Mouse (Mus musculus) thymus, postnatal 0 days (tissue): ENCODE measurements around the gene Emx1. TPM values are rescaled to one million over a fixed set of nuclear protein-coding genes. Genes with fewer than 3 reads are reported as not detected.
A peak's percentile ranks its signal among the peaks of the same experiment; 100 is the strongest.

Experiments
- DNase-seq: peaks from one replicate; pipeline ENCODE4 v3.0.0-alpha.2; 2015; ENCODE audit warnings: low spot score
- polyA plus RNA-seq: library from polyadenylated mRNA; unstranded; fragments of >200 nt; fragmentation: Nextera tagmentation; extraction: Ambion mirVana; gene quantifications from 2 replicates; pipeline ENCODE4 v1.2.1, GENCODE M21; 2015

Emx1 gene
- polyA plus RNA-seq, 1 experiment from 2014 or later, result not detected

DNA sequence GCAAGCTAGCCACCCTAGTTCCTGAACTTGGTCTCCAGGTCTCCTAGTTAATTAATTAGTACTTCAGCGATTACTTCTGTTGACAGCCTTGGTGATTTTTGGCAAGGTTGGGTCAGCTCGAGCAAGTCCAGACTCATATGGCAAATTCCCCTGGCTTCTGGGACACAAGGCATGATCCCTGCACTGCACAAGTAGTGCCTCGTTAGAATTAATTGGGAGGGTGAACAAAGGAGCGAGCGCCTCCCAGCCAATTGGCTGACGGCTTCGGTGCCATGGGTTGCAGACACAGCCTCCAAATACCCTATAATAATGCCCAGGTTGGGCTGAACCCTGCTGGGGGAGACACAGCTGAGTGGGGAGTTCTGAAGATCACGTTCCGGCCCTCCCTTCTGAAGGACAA is 39.3 kb downstream of the Emx1 start:
- DNase-seq, result no peak

DNA sequence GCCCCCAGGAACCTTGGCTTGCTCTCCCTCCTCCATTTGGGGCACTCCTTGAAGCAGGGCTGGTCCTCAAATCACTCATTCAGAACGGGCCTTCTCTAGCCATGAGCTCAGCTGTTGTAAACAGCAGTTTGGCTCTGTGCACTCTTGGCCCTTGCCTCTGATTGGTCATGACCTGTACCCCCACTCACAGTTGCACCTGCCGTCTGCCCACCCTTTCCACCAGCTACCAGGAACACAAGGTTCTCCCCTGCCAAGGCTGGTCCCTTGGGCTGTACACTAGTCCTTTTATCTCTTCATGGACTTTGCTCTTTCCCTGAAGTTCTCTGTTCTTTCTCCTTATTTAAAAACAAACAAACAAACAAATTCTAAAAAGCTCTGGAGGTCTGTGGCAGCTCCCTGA is 40.3 kb downstream of the Emx1 start:
- no peak for DNase-seq

GRCm38 (mm10) chr6:85230762-85231161 is 43.5 kb downstream of the Emx1 start:
- DNase-seq, result no peak

DNA sequence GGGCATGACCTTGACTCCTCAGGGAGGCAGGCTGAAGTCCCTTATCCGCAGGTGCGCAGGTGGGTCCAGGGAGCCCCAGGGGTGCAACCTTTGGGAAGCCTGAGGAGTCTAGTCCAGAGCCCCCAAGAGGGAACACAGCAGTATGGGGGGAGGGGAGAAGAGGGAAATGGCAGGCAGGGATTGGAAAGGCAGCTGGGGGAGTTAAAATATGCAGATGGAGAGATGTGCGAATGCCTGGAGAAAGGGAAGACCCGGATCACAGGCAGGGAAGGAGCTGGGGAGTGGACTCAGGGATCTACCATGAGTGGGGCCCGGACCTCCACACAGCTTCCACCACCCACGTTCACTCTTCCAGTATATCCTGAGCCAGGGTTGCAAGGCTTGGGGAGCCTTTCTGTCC is 44.2 kb downstream of the Emx1 start:
- DNase-seq, result no peak

GRCm38 (mm10) chr6:85232045-85232444 is 44.8 kb downstream of the Emx1 start:
- no peak for DNase-seq

DNA sequence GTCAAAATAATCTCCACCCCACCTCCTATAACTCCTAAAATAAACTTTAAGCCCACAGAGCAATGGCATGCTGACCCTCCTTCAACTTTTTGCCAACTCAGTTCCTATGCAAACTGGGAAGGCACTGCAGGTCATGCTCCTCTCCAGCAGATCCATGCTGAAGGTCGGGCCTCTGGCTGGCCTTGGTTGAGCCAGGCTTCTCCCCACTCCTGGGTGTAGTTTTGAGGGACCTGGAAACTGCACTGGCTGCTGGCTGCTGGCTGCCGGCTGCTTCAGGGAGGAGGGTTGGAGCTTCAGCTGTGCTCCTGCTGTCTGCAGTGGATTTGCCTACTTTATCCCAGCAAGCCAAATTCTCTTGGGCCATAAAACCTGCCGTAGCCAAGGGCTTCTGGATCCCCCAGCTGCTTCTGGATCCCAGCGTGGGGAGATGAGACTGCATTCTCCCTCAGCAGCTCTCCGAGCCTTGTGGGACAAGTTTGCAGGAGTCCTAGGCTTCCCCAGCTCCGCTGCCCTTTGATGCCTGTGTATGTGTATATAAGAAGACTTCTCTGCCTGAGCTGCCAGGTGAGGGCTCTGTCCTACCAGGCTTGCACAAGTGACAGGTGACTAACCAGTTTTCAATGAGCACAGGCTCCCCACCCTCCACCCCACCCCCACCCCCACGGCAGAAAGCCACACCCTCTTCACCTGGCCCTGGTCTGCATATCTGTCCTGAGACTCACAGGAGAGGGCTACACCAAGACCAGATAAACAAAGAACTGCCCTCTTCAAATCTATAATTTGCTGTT is 45.8 kb downstream of the Emx1 start:
- DNase-seq, result no peak

GRCm38 (mm10) chr6:85234796-85235195 is 47.6 kb downstream of the Emx1 start:
- DNase-seq, result no peak

DNA sequence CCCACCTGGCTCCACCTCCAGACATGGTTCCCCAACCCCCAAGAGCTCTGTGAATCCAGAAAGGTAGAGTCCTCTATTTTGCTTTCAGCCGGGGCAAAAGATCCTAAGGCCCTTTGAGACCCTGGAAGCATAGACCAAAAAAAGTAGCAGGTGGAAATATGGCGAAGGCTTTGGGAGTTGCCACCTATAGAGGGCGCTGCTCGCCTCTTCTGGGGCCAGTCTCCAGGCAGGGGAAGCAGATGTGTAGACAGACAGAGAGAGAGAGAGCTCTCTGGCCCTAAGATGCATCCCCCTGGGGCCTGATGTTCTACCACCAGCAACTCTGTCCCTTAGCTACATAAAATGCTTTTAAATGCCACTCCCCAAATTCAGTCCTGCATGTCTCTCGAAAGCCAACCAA is 49.8 kb downstream of the Emx1 start:
- DNase-seq, result peak; percentile 21

DNA sequence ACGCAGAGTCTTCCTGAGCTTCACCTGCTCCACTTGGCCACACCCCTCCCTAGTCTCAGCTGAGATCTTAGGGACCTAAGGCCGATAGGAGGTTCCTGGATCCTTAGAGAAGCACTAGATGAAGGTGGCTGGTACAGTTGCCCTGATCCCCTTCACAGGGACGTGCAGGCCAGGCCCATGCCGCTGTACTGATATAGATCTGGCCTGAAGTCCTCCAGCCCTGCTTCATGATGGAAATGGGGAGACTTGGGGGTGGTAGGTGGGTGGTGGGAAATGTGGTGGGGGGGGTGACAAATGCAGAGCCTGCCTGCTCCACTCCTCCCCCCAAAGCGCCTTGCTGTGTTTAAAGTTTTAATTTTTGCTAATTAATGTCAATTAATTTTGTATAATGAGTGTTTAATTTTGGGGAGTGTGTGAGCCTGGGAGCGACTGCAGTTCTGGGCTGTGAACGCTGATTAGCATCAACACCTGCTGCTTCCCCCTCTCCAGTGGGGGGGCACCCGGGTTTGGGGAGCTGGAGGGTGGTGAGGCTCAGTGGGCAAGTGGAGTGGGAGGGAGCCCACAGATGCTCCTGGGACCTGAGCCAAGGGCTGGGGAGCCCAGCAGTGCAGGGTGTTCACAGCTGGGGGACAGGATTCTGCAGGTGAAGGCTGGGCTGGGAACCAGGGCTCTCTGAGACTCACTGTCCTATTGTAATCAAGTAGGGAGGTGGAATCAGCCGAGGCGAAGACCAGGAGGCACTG is 50.5 kb downstream of the Emx1 start:
- no peak for DNase-seq

DNA sequence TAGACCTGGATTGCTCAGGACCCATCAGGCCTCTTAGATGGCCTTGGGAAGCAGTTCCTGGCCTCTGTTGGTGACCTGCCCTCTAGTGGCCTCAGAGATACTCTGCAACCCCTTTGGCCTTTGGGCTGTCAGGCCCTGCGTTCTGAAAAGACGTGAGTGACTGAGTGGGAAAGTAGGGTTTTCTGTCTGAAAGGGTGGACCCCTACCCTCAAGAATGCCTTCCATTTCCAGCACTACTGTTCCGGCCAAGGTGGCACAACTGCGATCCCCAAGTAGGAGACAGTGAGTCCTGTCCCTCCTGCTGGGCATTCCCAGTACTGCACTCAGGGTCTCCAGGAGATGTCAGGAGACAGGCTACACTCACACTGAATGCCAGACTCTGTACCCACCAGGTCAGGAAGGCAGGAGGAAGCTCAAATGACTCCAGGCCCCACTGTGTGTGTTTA is 51.8 kb downstream of the Emx1 start:
- peak; percentile 24 for DNase-seq

DNA sequence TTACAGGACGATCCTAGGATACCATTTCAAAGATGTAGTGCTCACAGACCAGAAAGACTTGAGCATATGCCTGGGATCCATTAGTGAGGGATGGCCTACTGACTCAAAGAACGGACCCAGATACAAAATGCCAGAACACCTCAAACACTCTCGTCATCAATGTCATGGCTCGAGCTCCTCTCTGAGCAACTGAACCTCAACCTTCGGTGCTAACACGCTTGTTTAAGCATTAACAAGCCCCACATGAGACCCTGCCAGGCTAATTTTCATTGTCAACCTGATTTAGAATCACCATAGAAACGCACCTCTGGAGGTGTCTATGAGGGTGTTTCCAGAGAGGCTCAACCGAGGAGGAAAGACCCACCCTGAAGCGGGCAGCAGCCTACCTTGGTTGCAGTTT is 62.6 kb downstream of the Emx1 start:
- no peak for DNase-seq

DNA sequence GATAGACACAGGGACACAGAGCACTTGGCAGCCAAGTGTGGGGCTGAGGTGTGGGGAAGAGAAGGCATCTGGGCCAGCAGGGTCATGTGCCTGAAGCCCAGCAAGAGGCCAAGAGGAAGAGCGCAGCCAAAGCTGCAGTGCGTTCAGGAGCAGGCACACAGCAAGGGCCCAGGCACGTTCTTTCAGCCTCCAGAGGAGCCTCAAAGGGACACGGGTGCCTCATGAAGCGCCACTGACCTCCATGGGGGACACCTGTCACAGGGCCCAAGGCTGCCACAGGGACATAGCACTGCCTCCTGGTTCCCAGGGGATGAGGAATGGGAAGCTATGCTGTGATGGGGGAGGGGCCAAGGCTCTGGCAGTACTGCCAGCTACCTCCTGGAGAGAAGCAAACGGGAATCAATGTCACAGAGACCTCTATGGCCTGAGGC is 63.6 kb downstream of the Emx1 start:
- DNase-seq, result no peak

GRCm38 (mm10) chr6:85252251-85253058 is 65.2 kb downstream of the Emx1 start:
- DNase-seq, result no peak

- no peak for DNase-seq
Observed at GRCm38 (mm10) chr6:85253275-85253674, 66.0 kb downstream of the Emx1 start.

Other genes with a start within 250 kb of the Emx1 start
- gene Exoc6b, start 117.9 kb upstream of the Emx1 start, polyA plus RNA-seq, result 7.8 and 8.5 TPM in 2 replicates
- 39.0 and 42.0 TPM in 2 replicates for gene Spr, start 49.7 kb upstream of the Emx1 start, polyA plus RNA-seq
- 4.4 and 5.1 TPM in 2 replicates for gene Sfxn5, start 146.0 kb downstream of the Emx1 start, polyA plus RNA-seq
- 4.3 and 4.7 TPM in 2 replicates for gene Rab11fip5, start 187.2 kb downstream of the Emx1 start, polyA plus RNA-seq
- gene Noto, start 236.4 kb downstream of the Emx1 start, polyA plus RNA-seq, result 0.22 TPM in 1 of 2 replicates, not detected in the other
- gene Smyd5, start 244.6 kb downstream of the Emx1 start, polyA plus RNA-seq, result 28.6 and 29.1 TPM in 2 replicates